Mouse (Mus musculus) brain, embryonic 14.5 days (tissue): ENCODE data around the gene Tmem256. TPM values are rescaled to one million over a fixed set of nuclear protein-coding genes. Genes with fewer than 3 reads are reported as not detected.
A peak's percentile ranks its signal among the peaks of the same experiment; 100 is the strongest.

ENCODE experiments used
- DNase-seq: peaks from one replicate; pipeline ENCODE4 v3.0.0-alpha.2; 2011; ENCODE audit warnings: low read depth
- CTCF ChIP-seq: fragments of 200-500 bp; IDR thresholded peaks from 2 replicates; pipeline ENCODE4 v1.5.1; 2012; ENCODE audit warnings: inconsistent platforms, mild to moderate bottlenecking, moderate library complexity, borderline replicate concordance; ENCODE audit not compliant: insufficient read depth, insufficient read length; ENCODE audit errors: extremely low read depth
- POLR2A ChIP-seq: fragments of 200-500 bp; IDR thresholded peaks from 2 replicates; pipeline ENCODE4 v1.6.1; 2012; ENCODE audit warnings: mild to moderate bottlenecking, inconsistent platforms, borderline replicate concordance; ENCODE audit not compliant: poor library complexity, insufficient read depth, insufficient read length, severe bottlenecking; ENCODE audit errors: extremely low read depth
- polyA plus RNA-seq: library from polyadenylated mRNA; depleted of rRNA; stranded (reverse); fragments of >200 nt; gene quantifications from 2 replicates; pipeline ENCODE4 v1.2.3, GENCODE M21; 2012

Tmem256 gene
- polyA plus RNA-seq, 1 experiment: 167 TPM

DNA sequence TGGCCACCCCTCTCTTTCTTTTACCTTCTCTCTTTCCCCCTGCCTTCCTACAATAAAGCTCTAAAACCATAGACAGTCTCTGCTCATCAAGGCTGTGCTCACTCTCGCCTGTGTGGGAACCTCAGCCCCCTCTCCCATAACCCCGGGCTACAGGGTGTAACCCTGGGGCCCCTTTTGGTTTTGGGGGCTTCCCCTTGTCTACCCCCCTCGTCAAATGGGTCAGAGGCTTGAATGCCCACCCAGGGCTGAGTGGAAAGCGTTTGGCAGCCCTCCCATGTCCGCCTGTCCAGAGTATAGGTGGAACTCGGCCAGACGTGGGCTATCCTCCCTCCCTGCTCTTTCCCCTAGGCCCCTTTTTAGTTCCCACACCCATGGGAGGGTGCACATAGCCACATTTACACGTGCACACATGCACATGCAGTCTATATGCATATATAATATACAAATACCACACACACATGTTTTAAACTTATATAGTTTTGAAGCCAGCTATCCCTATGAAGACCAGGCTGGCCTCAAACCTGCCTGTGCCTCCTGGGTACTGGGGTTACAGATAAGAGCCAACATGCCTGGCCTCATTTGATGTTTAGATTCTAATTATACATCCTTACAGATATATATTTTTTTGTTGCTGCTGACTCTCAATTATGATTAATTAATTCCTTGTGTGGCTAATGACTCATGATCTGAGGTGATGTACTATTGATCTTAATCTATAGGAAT is 26.0 kb downstream of the Tmem256 start:
- TF ChIP-seq CTCF (no peak), POLR2A (no peak)
- no peak for DNase-seq

GRCm38 (mm10) chr11:69865561-69865960 is 27.2 kb downstream of the Tmem256 start:
- no peak for DNase-seq
- no peak for TF ChIP-seq POLR2A
- TF ChIP-seq CTCF: no peak

DNA sequence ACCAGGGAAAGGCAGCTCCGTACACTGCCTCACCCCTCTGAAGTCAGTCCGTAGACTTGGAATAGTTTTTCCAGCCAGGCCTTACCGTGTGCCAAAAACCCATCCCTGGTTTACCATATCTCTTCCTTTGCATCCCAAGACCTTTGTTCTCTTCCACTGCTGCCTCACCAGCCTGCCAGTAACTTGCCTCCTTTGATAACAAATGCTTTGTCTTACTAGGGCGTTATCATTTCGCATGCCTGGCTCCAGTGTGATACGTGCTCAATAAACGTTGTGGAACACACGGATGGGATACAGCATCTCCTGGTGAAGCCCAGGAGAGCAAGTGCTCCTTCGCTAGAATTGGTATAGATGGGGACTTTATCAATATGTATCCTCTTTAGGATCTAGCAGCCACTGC is 29.0 kb downstream of the Tmem256 start:
- TF ChIP-seq CTCF: no peak
- TF ChIP-seq POLR2A: no peak
- DNase-seq: no peak

DNA sequence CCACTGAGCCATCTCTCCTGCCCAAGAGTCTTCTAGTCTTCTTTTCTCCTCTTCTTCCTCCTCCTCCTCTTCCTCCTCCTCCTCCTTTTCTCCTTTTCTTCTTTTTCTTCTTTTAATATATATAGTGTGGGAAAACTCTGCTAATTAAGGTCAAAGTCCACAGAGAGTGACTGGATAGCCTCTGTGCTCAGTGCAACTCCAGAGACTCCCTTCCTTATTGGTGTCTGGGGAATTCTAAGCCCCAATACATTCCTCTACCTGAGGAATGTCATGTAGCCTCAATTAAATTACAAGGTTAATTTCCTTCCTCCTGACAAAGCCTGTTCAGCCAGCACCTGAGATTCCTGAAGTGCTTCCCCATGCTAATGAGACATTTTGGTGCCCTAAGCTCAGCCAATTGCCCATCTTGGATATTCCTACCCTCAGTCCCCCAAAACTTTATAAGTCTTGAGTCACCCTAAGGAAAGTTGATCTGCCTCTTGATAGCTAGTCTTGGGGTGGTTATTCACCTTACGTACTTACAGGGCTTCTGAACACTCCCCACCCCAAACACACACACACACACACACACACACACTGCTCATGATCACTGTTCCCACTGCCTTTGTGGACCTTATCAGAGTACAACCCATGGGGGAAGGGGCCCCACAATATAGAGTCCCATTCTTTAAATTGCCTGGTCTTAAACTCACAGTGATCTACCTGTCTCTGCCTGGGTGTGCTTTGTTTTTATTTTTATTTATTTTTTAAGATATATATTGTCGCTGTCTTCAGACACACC is 32.2 kb downstream of the Tmem256 start:
- TF ChIP-seq POLR2A: no peak
- TF ChIP-seq CTCF: no peak
- DNase-seq: no peak

GRCm38 (mm10) chr11:69871822-69872221 is 33.5 kb downstream of the Tmem256 start:
- DNase-seq: no peak
- TF ChIP-seq POLR2A (no peak), CTCF (no peak)

GRCm38 (mm10) chr11:69872451-69872850 is 34.1 kb downstream of the Tmem256 start:
- TF ChIP-seq POLR2A (no peak), CTCF (no peak)
- DNase-seq: no peak

DNA sequence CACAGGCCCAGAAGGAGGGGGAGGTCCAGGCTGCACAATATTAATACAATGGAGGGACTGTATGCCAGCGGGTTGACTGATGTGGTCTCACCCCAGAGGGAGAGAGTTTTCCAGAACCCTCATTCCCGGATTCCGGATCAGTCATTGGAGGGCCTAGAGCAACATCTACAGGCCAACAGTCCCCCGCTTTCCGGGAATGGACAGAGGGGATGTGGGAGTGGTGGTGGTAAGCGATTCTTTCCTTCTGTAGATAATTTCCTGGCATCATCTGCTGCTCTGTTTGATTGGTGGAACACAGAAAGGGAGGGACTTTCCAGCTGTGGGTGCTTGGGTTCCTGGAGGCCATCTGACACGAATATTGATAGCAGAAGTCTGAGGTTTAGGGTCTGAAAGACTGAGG is 37.9 kb downstream of the Tmem256 start:
- no peak for DNase-seq
- TF ChIP-seq POLR2A (no peak), CTCF (no peak)

GRCm38 (mm10) chr11:69876867-69877266 is 38.6 kb downstream of the Tmem256 start:
- no peak for TF ChIP-seq POLR2A
- peak; percentile 86 for TF ChIP-seq CTCF
- peak; percentile 87 for DNase-seq

- TF ChIP-seq POLR2A: no peak
- TF ChIP-seq CTCF: no peak
Observed at GRCm38 (mm10) chr11:69877878-69878277, 39.6 kb downstream of the Tmem256 start, which contains the start of gene Tmem95. TSS of gene Tmem95 (minus strand) at chr11:69878018.

DNA sequence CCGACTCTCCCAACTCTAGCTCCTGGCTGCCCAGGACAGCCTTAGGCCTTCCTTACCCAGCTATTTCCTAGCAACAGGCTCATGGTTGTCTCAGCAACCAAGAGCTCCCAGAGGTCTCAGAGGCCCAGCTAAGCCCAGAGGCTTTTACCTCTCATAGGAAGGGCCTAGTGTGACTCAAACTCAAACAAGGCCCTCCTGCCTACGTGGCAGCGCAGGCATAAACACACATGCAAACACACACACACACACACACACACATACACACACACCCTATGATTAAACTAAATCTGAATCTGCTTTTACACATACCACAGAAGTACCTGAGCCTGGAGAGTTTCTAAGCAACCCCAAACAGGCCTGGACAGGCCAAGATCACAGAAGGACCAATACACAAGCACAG is 40.1 kb downstream of the Tmem256 start:
- DNase-seq: peak; percentile 38
- TF ChIP-seq POLR2A: no peak
- no peak for TF ChIP-seq CTCF

More at GRCm38 (mm10) chr11:69877878-69878277, 39.6 kb downstream of the Tmem256 start, which contains the start of gene Tmem95:
- no peak for DNase-seq

- no peak for DNase-seq
- TF ChIP-seq POLR2A (no peak), CTCF (no peak)
Observed at GRCm38 (mm10) chr11:69878952-69879351, 40.6 kb downstream of the Tmem256 start.
